ENCODE assay signal across 8 mouse cellular contexts in genomic region chr10:13007876-13008736, GRCm38 (mm10). TPM values are rescaled to one million over a fixed set of nuclear protein-coding genes. Genes with fewer than 3 reads are reported as not detected.
DNase-seq lines count a peak whose midpoint lies in the region; ATAC-seq and TF ChIP-seq lines count a peak whose summit lies in the region.

No protein-coding gene starts in this region.

- WGBS in cerebellum, adult 2 months = 4% methylated on average over 52 of the region's 52 CpGs
- WGBS in forebrain, postnatal 0 days = 3% methylated on average over 52 of the region's 52 CpGs
- 3% methylated on average over 52 of the region's 52 CpGs for WGBS in lung, embryonic 15.5 days

- peak in 1 of 2 experiments; percentile 54; a peak in 1 of 4 replicates for TF ChIP-seq POLR2A in MEL (IDR thresholded peaks at IDR 0.05; ENCODE audit: control insufficient read depth in 1 of 2, insufficient read depth in 1 of 2, low read depth in 1 of 2, low read length in 2 of 2, poor library complexity in 1 of 2)
- TF ChIP-seq POLR2A in cerebellum, adult 2 months (IDR thresholded peaks at IDR 0.05; ENCODE audit: borderline replicate concordance, insufficient read depth, low read length) = peak; percentile 64

- H3K9me3 ChIP-seq in MEL (replicated peaks; ENCODE audit: insufficient read depth, low read length) = no peaks in the 10 kb centered on the region
- H3K9me3 ChIP-seq in forebrain, postnatal 0 days (ENCODE audit: low read length) = no peaks in the 10 kb centered on the region
- no peaks in the 10 kb centered on the region for H3K9me3 ChIP-seq in lung, embryonic 15.5 days

- peak overlapping the region; percentile 55 for H3K27ac ChIP-seq in MEL (ENCODE audit: control insufficient read depth, low read depth, low read length)
- H3K27ac ChIP-seq in cerebellum, adult 2 months (ENCODE audit: insufficient read depth, low read length) = no peak overlapping the region
- H3K27ac ChIP-seq in forebrain, postnatal 0 days (ENCODE audit: low read depth, low read length) = peak overlapping the region; percentile 85
- no peak overlapping the region; the same call in none of the 2 replicates for H3K27ac ChIP-seq in lung, embryonic 15.5 days

- H3K4me2 ChIP-seq in forebrain, postnatal 0 days (ENCODE audit: low read depth) = peak overlapping the region; percentile 82
- peak overlapping the region; percentile 74 for H3K4me2 ChIP-seq in lung, embryonic 15.5 days

- H3K4me3 ChIP-seq in MEL (ENCODE audit: control insufficient read depth in 1 of 2, insufficient read depth in 1 of 2, low read depth in 2 of 2, low read length in 2 of 2) = peak overlapping the region; percentile 80 to 90
- H3K4me3 ChIP-seq in cerebellum, adult 2 months (replicated peaks; ENCODE audit: insufficient read depth, low read depth, low read length) = peak overlapping the region; percentile 88
- H3K4me3 ChIP-seq in forebrain, postnatal 0 days (ENCODE audit: low read depth, low read length) = peak overlapping the region; percentile 84
- H3K4me3 ChIP-seq in lung, embryonic 15.5 days = peak overlapping the region; percentile 76

- H3K9ac ChIP-seq in MEL (ENCODE audit: control insufficient read depth, low read depth, low read length, poor library complexity, severe bottlenecking) = peak overlapping the region; percentile 77
- H3K9ac ChIP-seq in forebrain, postnatal 0 days = peak overlapping the region; percentile 67
- peak overlapping the region; percentile 69 for H3K9ac ChIP-seq in lung, embryonic 15.5 days

- H3K36me3 ChIP-seq in MEL (ENCODE audit: control insufficient read depth in 1 of 2, insufficient read depth in 2 of 2, low read length in 2 of 2) = peaks cover 0 to 6% of the 10 kb centered on the region in 2 experiments; a peak in 2 of 4 replicates
- no peaks in the 10 kb centered on the region for H3K36me3 ChIP-seq in forebrain, postnatal 0 days (ENCODE audit: insufficient read depth)
- H3K36me3 ChIP-seq in lung, embryonic 15.5 days = no peaks in the 10 kb centered on the region; the same call in 1 of the 2 replicates

- TF ChIP-seq RAD21 in MEL (IDR thresholded peaks at IDR 0.05; ENCODE audit: low read depth, low read length) = no peak

- DNase-seq in MEL (ENCODE audit: low read depth, low spot score) = peak; percentile 99
- DNase-seq in cerebellum, adult 2 months = peak; percentile 95 to 98
- DNase-seq in forebrain, postnatal 0 days = peak; percentile 98
- DNase-seq in heart, postnatal 4 days = peak; percentile 94
- peak; percentile 97 for DNase-seq in layer of hippocampus, adult 8-10 months (ENCODE audit: low spot score in 2 of 2)
- peak; percentile 94 for DNase-seq in ovary, adult 18-20 months (ENCODE audit: low spot score)
- DNase-seq in thymus, postnatal 0 days (ENCODE audit: low spot score) = peak; percentile 97

- TF ChIP-seq CTCF in MEL (IDR thresholded peaks at IDR 0.05 in 2 of 3, conservative IDR thresholded peaks at IDR 0.05 in 1 of 3; ENCODE audit: control insufficient read depth in 1 of 3, insufficient read depth in 1 of 3, low read depth in 2 of 3, low read length in 3 of 3, poor library complexity in 1 of 3, severe bottlenecking in 1 of 3) = no peak
- no peak for TF ChIP-seq CTCF in cerebellum, adult 2 months (IDR thresholded peaks at IDR 0.05; ENCODE audit: borderline replicate concordance, insufficient read depth, low read depth, low read length)
- peak; percentile 27; the same call in 1 of the 2 replicates for TF ChIP-seq CTCF in forebrain, postnatal 0 days (IDR thresholded peaks at IDR 0.05; ENCODE audit: low read depth)

- H3K79me2 ChIP-seq in MEL (ENCODE audit: control insufficient read depth, insufficient read depth, low read length, poor library complexity) = peaks cover 11% of the 10 kb centered on the region

- peak; percentile 100 for ATAC-seq in forebrain, postnatal 0 days
- ATAC-seq in lung, embryonic 15.5 days (ENCODE audit: borderline replicate concordance, extremely low read depth, low FRiP score, low TSS enrichment) = peak; percentile 99

- H3K27me3 ChIP-seq in MEL (ENCODE audit: control insufficient read depth in 1 of 2, insufficient read depth in 2 of 2, low read length in 2 of 2) = no peaks in the 10 kb centered on the region
- no peaks in the 10 kb centered on the region for H3K27me3 ChIP-seq in cerebellum, adult 2 months (ENCODE audit: control insufficient read depth, insufficient read depth, low read length)
- no peaks in the 10 kb centered on the region for H3K27me3 ChIP-seq in forebrain, postnatal 0 days (ENCODE audit: insufficient read depth, low read length)
- no peaks in the 10 kb centered on the region for H3K27me3 ChIP-seq in lung, embryonic 15.5 days

- TF ChIP-seq EP300 in MEL (IDR thresholded peaks at IDR 0.05; ENCODE audit: low read depth in 1 of 2, low read length in 2 of 2) = 0 out of 4 replicates have a peak, but pooled peaks of 1 of the 2 experiments have one; percentile 21

- H3K4me1 ChIP-seq in MEL (ENCODE audit: control insufficient read depth in 1 of 2, insufficient read depth in 2 of 2, low read length in 2 of 2) = peaks cover 0 to 5% of the 10 kb centered on the region in 2 experiments; a peak in 2 of 4 replicates
- peaks cover 3% of the 10 kb centered on the region; the same call in 1 of the 2 replicates for H3K4me1 ChIP-seq in cerebellum, adult 2 months (ENCODE audit: control insufficient read depth, insufficient read depth, low read length)
- peaks cover 11% of the 10 kb centered on the region for H3K4me1 ChIP-seq in forebrain, postnatal 0 days (ENCODE audit: insufficient read depth)
- peaks cover 11% of the 10 kb centered on the region for H3K4me1 ChIP-seq in lung, embryonic 15.5 days

TF ChIP-seq in MEL, 35 proteins besides CTCF, POLR2A, EP300 and RAD21 (continues in another document):
- TF ChIP-seq ZC3H11A (IDR thresholded peaks at IDR 0.05; ENCODE audit: low read depth, low read length) (0 out of 2 replicates have a peak, but pooled peaks have one; percentile 25), MYC (IDR thresholded peaks at IDR 0.05; ENCODE audit: low read depth, low read length) (peak; percentile 78), ETS1 (IDR thresholded peaks at IDR 0.05; ENCODE audit: low read depth, low read length) (peak; percentile 29; the same call in 1 of the 2 replicates), MEF2A (IDR thresholded peaks at IDR 0.05; ENCODE audit: extremely low read depth, insufficient replicate concordance, low read depth, low read length, poor library complexity, severe bottlenecking) (no peak), E2F4 (IDR thresholded peaks at IDR 0.05; ENCODE audit: borderline replicate concordance, low read depth, low read length) (no peak), SMC3 (IDR thresholded peaks at IDR 0.05; ENCODE audit: low read depth, low read length) (no peak), ZNF384 (IDR thresholded peaks at IDR 0.05; ENCODE audit: low read depth, low read length) (no peak), ZMIZ1 (IDR thresholded peaks at IDR 0.05; ENCODE audit: low read depth, low read length) (peak; percentile 59), NRF1 (IDR thresholded peaks at IDR 0.05; ENCODE audit: insufficient read depth, low read depth, low read length, poor library complexity, severe bottlenecking) (no peak), POLR2AphosphoS2 (IDR thresholded peaks at IDR 0.05; ENCODE audit: low read length) (no peak), POLR2AphosphoS5 (IDR thresholded peaks at IDR 0.05; ENCODE audit: borderline replicate concordance, low read depth, low read length) (no peak), ZKSCAN1 (IDR thresholded peaks at IDR 0.05; ENCODE audit: low read depth, low read length) (no peak), TAL1 (IDR thresholded peaks at IDR 0.05; ENCODE audit: low read length) (no peak), ELF1 (IDR thresholded peaks at IDR 0.05; ENCODE audit: low read depth, low read length) (peak; percentile 100), TBP (IDR thresholded peaks at IDR 0.05; ENCODE audit: low read depth, low read length) (peak; percentile 67)

RNA-seq across cellular contexts. Expression of gene Sf3b5, which starts 3.0 kb away (rescaled TPM):
- total RNA-seq in MEL (2012; rRNA removed) = 16.6 and 17.5 TPM in 2 replicates
- polyA plus RNA-seq in MEL (2012; ENCODE audit: insufficient read depth in 1 of 2, insufficient read length in 2 of 2, low read depth in 1 of 2, low replicate concordance in 2 of 2, missing spikeins in 1 of 2) = 10 to 100 TPM in 1 of 2 experiments, not detected in 1; 57.4 TPM
- 19.1 and 21.2 TPM in 2 replicates for polyA plus RNA-seq in cerebellum, adult 2 months (2012; rRNA removed)
- 19.7 and 22.9 TPM in 2 replicates for total RNA-seq in forebrain, postnatal 0 days (2014; rRNA removed)
- polyA plus RNA-seq in forebrain, postnatal 0 days (2015; fragmentation: Nextera tagmentation; extraction: Ambion mirVana) = 30.2 and 36.4 TPM in 2 replicates
- 1 to 10 TPM; 9.2 to 9.6 TPM for total RNA-seq in heart, postnatal 4 days (2021)
- total RNA-seq in layer of hippocampus, adult 8-10 months (2022) = 1 to 10 TPM; 6.7 to 9.4 (median 7.5) TPM
- 35.8 and 37.5 TPM in 2 replicates for polyA plus RNA-seq in lung, embryonic 15.5 days (2015; fragmentation: Nextera tagmentation; extraction: Ambion mirVana)
- 45.6 and 47.3 TPM in 2 replicates for polyA plus RNA-seq in thymus, postnatal 0 days (2015; fragmentation: Nextera tagmentation; extraction: Ambion mirVana)

RNA-seq across cellular contexts. Expression of gene Stx11, which starts 44.0 kb away (rescaled TPM):
- total RNA-seq in MEL (2012; rRNA removed) = 1.9 and 3.2 TPM in 2 replicates
- polyA plus RNA-seq in MEL (2012; ENCODE audit: insufficient read depth in 1 of 2, insufficient read length in 2 of 2, low read depth in 1 of 2, low replicate concordance in 2 of 2, missing spikeins in 1 of 2) = 1 to 10 TPM in 1 of 2 experiments, not detected in 1; 2.9 TPM
- polyA plus RNA-seq in cerebellum, adult 2 months (2012; rRNA removed) = 0.10 and 0.11 TPM in 2 replicates
- 1.1 and 1.9 TPM in 2 replicates for total RNA-seq in forebrain, postnatal 0 days (2014; rRNA removed)
- polyA plus RNA-seq in forebrain, postnatal 0 days (2015; fragmentation: Nextera tagmentation; extraction: Ambion mirVana) = 0.82 and 1.6 TPM in 2 replicates
- total RNA-seq in heart, postnatal 4 days (2021) = 1 to 10 TPM; 2.3 to 3.4 TPM
- total RNA-seq in layer of hippocampus, adult 8-10 months (2022) = under 1 TPM; 0.13 to 0.61 (median 0.26) TPM
- polyA plus RNA-seq in lung, embryonic 15.5 days (2015; fragmentation: Nextera tagmentation; extraction: Ambion mirVana) = 2.0 and 5.3 TPM in 2 replicates
- polyA plus RNA-seq in thymus, postnatal 0 days (2015; fragmentation: Nextera tagmentation; extraction: Ambion mirVana) = 20.6 and 21.9 TPM in 2 replicates

RNA-seq across cellular contexts. Expression of gene Plagl1, which starts 52.2 kb away (rescaled TPM):
- not detected in 2 replicates for total RNA-seq in MEL (2012; rRNA removed)
- polyA plus RNA-seq in MEL (2012; ENCODE audit: insufficient read depth in 1 of 2, insufficient read length in 2 of 2, low read depth in 1 of 2, low replicate concordance in 2 of 2, missing spikeins in 1 of 2) = not detected
- polyA plus RNA-seq in cerebellum, adult 2 months (2012; rRNA removed) = 12.7 and 13.6 TPM in 2 replicates
- 26.9 and 93.7 TPM in 2 replicates for total RNA-seq in forebrain, postnatal 0 days (2014; rRNA removed)
- 13.7 and 15.7 TPM in 2 replicates for polyA plus RNA-seq in forebrain, postnatal 0 days (2015; fragmentation: Nextera tagmentation; extraction: Ambion mirVana)
- 100 to 1,000 TPM; 145 to 147 TPM for total RNA-seq in heart, postnatal 4 days (2021)
- 10 to 100 TPM; 22.2 to 28.7 (median 28.1) TPM for total RNA-seq in layer of hippocampus, adult 8-10 months (2022)
- polyA plus RNA-seq in lung, embryonic 15.5 days (2015; fragmentation: Nextera tagmentation; extraction: Ambion mirVana) = 134 and 135 TPM in 2 replicates
- 7.3 and 8.0 TPM in 2 replicates for polyA plus RNA-seq in thymus, postnatal 0 days (2015; fragmentation: Nextera tagmentation; extraction: Ambion mirVana)

Comparison
In these comparisons a context has a peak if more than half of its experiments do, and no peak if none do; other contexts are left out.
1. H3K27ac ChIP-seq: peak in MEL (single experiment) and forebrain, postnatal 0 days (single experiment); none in cerebellum, adult 2 months (single experiment) and lung, embryonic 15.5 days (single experiment).
2. Peak in every context shown above with its lines, with median percentiles within 50 percentile points of each other: DNase-seq, H3K4me3 ChIP-seq and H3K9ac ChIP-seq.